Mouse (Mus musculus) gastrocnemius, adult 18-20 months (tissue): ENCODE measurements at regions not wholly inside any gene's neighbourhood (a gene's known extent, or its start where the extent isn't known, plus 50 kb on each side); places are given as distances from the start of the nearest gene placed in this dataset.

Experiments used
- DNase-seq: peaks from one replicate; pipeline ENCODE4 v3.0.0; 2021; ENCODE audit warnings: low spot score

GRCm38 (mm10) chr12:54320533-54320932 lies 116.9 kb upstream of the Egln3 start:
- DNase-seq, result no peak

- no peak for DNase-seq
These were observed 113.4 kb upstream of the Egln3 start for GRCm38 (mm10) chr12:54316980-54317471.

DNA sequence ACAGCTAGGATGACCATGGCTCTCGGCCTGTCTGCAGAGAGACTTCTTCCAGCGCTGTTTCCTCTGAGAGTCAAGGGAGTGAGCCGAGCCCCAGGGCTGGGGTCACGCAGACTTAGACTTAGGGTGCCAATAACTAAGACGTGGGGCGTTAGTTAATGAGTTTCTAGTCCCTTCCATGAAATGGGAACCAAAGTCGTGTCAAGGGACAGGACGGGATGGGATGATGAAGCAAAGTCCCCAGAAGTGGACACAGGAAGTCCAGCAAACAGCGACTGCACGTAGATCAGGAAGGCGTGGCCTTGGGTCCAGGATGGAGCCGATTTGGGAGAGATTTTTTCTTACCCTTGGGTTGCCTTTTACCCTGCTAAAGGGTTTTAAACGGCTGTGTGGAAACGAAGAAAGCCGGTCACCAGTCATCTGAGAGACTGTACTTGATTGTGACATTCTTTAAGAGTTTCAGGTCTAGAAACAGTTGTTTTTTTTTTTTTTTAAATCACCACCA lies 112.5 kb upstream of the Egln3 start:
- DNase-seq, result no peak

DNA sequence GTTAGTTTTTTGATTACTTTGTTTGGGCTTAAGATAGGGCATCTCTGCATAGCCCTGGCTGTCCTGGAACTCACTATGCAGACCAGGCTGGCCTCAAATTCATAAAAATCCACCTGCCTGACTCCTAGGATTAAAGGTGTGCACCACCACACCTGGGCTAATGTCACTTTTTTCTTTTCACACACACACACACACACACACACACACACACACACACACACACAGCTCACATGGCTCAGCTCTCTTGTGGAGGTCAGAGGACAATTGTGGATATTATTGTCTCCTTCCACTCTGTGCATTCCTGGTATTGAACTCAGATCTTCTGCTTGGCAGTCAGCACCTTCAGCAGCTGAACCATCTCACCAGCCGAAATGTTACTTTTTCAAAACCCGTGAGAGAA lies 110.5 kb upstream of the Egln3 start:
- no peak for DNase-seq

DNA sequence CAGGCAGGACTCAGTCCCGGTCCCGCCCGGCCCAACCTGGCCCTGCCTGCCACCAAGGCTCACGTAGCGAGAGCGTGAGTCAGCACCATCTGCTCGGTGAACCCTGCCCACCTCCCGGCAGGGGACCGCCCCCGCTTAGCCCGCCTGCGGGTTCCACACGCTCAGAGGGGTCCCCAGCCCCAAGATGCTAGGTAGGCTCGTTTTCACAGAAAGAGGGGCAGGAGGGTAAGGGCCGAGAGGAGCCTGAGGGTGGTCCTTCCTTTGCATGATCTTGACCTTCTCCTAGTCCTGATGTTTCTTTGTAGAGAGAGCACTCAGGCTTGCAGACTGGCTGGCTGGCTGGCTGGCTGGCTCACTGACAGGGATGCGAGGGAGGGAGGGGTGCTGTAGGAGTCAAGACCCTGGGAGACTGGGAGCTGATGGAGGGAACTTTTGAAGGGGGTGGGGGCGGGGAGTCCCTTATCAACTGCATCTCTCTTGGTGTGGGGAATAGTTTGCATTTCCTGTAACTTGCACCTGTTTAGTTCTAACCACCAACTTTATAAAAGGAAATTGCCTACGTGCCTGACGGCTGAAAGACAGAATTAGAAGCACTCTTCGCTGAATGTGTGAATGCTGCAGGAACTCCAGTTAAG lies 109.7 kb upstream of the Egln3 start:
- peak; percentile 43 for DNase-seq

DNA sequence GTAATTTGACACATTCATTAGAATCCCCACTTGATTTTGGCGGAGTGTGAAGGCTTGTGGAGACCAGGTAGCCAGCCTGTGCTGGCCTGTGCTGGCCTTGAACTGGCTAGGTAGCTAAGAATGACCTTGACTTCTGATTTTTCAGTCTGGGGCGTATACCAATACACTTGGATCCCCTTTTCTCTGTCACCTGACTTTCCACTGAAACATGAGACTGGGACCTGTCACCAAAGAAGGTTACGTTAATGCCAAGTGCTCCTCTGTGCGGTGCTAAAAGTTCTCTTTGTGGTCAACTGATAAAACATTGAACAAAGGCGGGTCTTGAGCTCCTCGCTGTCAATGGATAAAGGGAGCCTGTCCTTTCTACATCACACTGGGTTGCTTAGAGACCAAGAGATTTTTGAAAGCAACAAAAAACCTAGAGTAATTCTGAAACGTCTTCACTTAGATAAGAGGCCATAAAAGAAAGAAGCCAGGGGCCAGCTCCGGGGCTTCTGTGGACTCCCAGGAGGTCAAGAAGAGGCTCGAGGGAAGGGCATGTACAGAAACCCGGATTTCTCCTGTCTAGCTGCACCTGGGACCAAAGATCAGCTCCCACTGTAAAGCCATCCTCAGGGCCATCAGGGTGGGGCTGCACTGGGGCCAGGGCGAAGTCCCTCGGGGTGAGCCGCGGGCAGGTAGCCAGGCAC lies 109.0 kb upstream of the Egln3 start:
- DNase-seq, result peak; percentile 3

- DNase-seq, result no peak
These were observed 108.3 kb upstream of the Egln3 start for GRCm38 (mm10) chr12:54311896-54312521.

DNA sequence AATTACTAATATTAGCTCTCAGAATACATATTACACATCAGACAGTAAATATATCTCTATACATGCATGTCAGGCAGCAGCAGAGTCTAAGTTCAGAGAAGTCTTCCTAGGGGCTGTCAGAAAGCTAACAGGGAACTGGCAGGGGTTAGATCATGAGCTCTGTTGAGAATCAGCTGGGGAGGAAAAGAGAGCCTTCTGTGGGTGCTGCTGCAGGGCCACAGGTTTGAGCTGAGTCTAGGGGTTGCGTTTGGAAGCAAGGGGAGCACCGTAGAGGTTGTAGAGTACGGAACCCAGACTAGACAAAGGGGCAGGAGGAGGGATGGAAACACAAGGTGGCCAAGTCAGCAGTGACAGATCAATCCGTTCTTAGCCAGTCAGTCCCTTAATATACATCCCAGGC lies 106.2 kb upstream of the Egln3 start:
- no peak for DNase-seq

DNA sequence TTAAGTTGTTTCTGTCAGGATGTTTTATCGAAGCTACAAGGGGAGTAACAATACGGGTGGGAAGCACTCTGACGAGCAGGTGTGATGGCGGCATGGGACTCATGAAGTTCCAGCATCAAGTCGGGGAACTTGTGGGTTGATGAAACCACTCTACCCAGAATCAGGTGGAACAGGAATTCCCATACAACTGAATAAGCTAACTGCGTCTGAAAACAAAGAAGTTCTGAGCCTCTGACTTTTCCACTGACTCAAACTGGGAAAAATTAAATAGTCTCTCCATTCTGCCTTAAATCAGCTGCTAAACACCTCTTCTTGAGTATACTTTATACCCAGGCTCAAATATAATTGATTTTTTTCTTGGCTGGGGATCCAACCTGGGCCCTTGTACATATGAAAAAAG lies 105.6 kb upstream of the Egln3 start:
- no peak for DNase-seq

DNA sequence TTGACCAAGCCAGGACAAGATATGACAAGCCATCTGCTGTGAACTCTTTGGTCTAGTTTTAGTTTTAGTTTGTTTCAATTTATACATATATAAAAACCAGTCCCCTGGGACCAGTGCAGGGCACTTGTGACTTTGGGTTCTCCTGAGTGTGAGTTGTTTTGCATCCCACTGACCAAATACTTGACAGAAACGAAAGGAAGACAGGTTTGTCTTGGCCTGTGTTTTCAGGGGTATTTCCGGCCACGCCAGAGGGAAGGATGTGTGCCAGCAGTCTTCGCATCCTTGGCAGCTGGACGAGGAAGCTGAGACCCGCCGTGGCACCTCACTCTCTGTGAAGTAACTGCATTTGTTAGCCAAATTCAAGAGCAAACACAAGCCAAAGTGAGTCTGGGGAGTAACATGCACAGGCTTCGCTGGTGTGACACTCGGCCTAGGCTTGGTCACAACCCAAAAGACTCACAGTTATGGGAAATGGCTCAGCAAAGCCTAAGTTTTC lies 101.5 kb upstream of the Egln3 start:
- DNase-seq, result no peak

DNA sequence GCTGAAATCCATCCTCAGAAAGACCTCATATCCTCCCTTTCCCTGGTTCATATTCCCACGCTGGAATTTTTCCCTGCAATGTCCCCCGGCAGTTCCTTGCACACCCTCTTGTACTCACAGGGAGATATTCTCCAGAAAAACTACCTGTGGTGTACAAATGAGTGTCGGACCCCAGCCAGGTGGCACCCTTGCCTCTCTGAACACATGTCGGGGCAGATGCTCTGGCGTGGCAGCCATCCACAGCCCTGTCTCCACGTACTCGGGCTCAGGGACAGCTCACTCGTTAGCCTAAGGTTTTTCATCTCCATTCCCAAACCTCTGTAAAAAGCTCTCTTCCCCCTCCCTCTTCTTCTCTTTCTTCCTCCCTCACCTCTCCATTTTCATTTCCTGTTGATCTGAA lies 100.1 kb upstream of the Egln3 start:
- no peak for DNase-seq

DNA sequence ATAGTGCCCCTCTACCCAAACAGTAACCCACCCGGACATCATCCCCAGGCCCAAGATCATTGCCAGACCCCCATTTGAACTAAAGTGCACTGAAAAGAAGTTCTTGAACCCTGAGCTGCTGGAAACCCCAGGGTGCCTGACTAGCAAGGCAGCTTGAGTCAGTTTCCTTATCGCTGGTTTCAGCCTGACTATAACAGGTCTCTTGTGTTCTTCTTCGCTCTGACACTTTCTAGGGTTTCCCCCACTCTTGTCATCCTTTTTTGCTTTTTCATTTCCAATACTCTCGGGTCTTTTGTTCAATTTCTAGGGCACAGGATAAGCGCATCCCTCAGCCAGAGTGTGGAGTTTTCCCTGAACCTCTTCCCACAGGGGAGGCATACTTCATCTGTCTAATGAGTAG lies 95.8 kb upstream of the Egln3 start:
- no peak for DNase-seq

- DNase-seq, result no peak
These were observed 89.6 kb upstream of the Egln3 start for GRCm38 (mm10) chr12:54293248-54293647.

GRCm38 (mm10) chr12:54290311-54290710 lies 86.7 kb upstream of the Egln3 start:
- DNase-seq, result no peak

DNA sequence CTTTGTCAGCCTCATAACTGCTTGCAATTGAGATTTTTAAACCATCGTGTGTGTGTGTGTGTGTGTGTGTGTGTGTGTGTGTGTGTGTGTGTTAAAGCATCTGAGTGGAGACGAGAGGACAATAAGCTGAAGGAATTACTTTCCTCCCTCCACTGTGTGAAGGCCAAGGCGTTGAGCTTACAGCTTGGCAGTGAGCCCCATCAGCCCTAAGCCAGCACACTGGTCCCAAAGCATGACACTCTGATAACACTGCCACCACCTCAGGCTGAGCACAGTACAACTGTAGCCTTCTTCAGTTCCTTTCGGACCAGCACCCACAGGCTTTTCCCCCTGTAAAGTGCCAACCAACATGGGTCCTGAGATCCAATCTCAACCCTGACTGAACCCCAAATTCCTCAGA lies 85.1 kb upstream of the Egln3 start:
- DNase-seq, result no peak

GRCm38 (mm10) chr12:54288041-54288502 lies 84.4 kb upstream of the Egln3 start:
- DNase-seq, result no peak

GRCm38 (mm10) chr12:54286911-54287819 lies 83.5 kb upstream of the Egln3 start:
- DNase-seq, result peak; percentile 13

DNA sequence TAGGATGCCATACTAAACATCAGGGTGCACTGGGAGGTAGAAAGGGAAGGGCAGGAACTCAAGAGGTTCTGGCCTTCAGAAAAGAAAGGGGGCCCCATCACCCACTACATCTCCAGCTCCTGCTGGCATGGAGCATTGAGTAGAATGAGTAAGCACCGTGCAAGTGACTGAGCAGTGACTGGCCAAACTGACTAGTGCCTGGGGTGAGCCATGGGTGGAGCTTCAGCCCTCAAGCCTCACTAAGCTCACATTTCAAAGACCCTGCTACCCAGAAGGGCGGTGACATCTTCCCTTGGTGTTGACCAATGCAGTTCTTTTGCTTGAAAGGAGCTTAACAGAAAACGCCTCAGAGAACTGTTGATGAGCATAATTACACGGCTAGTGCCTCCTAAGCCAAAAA lies 80.0 kb upstream of the Egln3 start:
- no peak for DNase-seq

DNA sequence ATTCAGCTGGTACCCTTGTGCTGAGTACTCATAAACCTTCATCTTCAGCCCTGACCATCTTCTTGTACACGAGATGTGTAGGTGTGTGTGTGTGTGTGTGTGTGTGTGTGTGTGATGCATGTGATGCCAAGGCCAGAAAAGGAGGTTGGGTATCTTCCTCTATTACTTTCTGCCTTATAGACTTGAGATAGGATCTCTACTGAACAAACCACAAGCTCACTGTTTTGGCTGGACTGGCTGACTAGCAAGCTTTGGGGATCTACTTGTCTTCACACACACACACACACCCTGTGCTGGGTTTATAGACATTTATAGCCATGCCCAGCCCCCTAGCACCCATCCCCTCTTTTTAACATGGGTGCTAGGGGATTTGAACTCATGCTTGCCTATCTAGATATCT lies 79.4 kb upstream of the Egln3 start:
- DNase-seq, result no peak

DNA sequence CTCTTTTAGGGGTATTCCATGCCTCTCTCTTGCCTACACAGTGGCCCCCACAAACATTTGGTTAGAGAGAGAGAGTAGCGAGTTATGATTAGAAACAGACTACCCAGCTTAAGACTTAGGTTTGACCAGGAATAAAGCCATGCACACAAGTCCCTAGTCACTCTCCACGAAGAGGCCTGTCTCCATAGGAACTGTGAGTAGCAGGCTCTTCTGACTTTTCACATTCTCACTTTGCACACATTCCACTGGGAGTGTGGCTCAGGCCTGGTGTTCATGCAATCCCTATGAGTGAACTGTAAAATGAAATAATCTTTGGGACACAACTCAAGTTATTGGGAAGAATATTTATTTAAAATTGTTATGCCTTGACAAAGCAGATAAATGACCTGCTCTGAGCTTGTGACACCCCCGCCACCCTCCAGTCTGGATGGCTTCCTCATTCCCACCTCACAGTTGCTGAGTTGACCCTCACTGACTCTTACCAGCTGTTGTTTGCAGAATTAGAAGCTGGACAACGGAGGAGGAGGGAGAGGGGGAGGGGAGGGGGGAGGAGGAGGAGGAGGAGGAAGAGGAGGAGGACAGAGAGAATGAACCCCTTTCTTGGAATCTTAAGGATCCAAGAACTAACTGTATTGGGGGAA lies 78.7 kb upstream of the Egln3 start:
- DNase-seq, result no peak

DNA sequence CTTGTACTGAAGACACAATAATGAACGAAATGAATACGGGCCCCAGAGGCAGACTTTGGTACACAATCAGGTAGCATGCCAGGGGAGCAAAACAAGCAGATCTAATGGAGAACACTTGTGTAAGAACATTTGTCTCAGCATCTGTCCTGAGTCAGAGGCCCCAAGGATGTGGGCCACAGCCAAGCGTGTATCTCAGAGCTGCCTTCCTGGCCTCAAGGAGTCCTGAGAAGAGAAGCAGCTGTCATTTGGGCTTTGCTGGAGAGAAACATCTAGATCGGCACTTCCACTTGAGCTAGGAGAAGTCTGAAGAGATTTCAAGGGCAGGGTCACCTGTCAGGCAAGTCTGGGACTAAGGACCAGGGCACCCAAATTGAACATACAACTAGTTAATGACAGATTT lies 76.8 kb upstream of the Egln3 start:
- DNase-seq, result no peak
